Mouse (Mus musculus) left cerebral cortex, postnatal 10 days (tissue): ENCODE measurements around the gene Trpm8. TPM values are rescaled to one million over a fixed set of nuclear protein-coding genes. Genes with fewer than 3 reads are reported as not detected.

Source experiments
- DNase-seq, 2 experiments: peaks; one replicate each; pipeline ENCODE4 v3.0.0; 2021 to 2022; ENCODE audit warnings: low spot score in 2 of 2, mixed read lengths in 1 of 2; ENCODE audit errors: extremely low spot score in 1 of 2
- intact Hi-C: fragments of 180-260 bp; cut with DNase I; formaldehyde crosslinking; loops from one replicate; pipeline ENCODE4 v1.15.1; 2025
- total RNA-seq, 2 experiments: library from RNA; stranded (reverse); gene quantifications; 2 replicates each; pipeline ENCODE4 v1.2.3; 2021

Trpm8 gene
- total RNA-seq, 2 experiments from 2014 or later = 1.2 to 1.5 TPM

- intact Hi-C loops = no loop called here
Measured at GRCm38 (mm10) chr1:88433096-88433883, 155.8 kb downstream of the Trpm8 start.

GRCm38 (mm10) chr1:88434057-88434456 is 156.6 kb downstream of the Trpm8 start:
- DNase-seq = no peak
- intact Hi-C loops = no loop called here

More at GRCm38 (mm10) chr1:88433096-88433883, 155.8 kb downstream of the Trpm8 start:
- no peak for DNase-seq

GRCm38 (mm10) chr1:88437206-88438126 is 160.0 kb downstream of the Trpm8 start:
- intact Hi-C loops = no loop called here
- no peak for DNase-seq

Other genes with a start within 250 kb of the Trpm8 start
- not detected for gene Ugt1a10, start 222.3 kb upstream of the Trpm8 start, total RNA-seq
- gene Ugt1a9, start 206.9 kb upstream of the Trpm8 start, total RNA-seq = not detected
- gene Ugt1a8, start 189.8 kb upstream of the Trpm8 start, total RNA-seq = not detected
- under 1 TPM; 0.71 to 0.97 TPM for gene Ugt1a7c, start 182.6 kb upstream of the Trpm8 start, total RNA-seq
- gene Ugt1a6b, start 174.4 kb upstream of the Trpm8 start, total RNA-seq = under 1 TPM in 1 of 2 experiments, not detected in 1; 0.24 TPM
- under 1 TPM in 1 of 2 experiments, not detected in 1; 0.32 TPM for gene Ugt1a6a, start 142.9 kb upstream of the Trpm8 start, total RNA-seq
- gene Ugt1a5, start 111.6 kb upstream of the Trpm8 start, total RNA-seq = not detected
- under 1 TPM in 1 of 2 experiments, not detected in 1; 0.17 TPM for gene Ugt1a2, start 77.1 kb upstream of the Trpm8 start, total RNA-seq
- gene Dnajb3, start 71.9 kb upstream of the Trpm8 start, total RNA-seq = 1 to 10 TPM; 3.9 to 5.0 TPM
- gene Ugt1a1, start 65.7 kb upstream of the Trpm8 start, total RNA-seq = not detected
- gene Mroh2a, start 50.7 kb upstream of the Trpm8 start, total RNA-seq = under 1 TPM; 0.06 to 0.20 TPM
- 10 to 100 TPM; 42.0 to 44.4 TPM for gene Hjurp, start within 50 bp of the Trpm8 start, total RNA-seq
- gene Spp2, start 129.3 kb downstream of the Trpm8 start, total RNA-seq = under 1 TPM in 1 of 2 experiments, not detected in 1; 0.56 TPM
- gene Glrp1, start 232.4 kb downstream of the Trpm8 start, total RNA-seq = under 1 TPM in 1 of 2 experiments, not detected in 1; 0.18 TPM